Mouse (Mus musculus) testis, adult 2 months (tissue): Measurements from ENCODE around the gene Tns3. TPM values are rescaled to one million over a fixed set of nuclear protein-coding genes. Genes with fewer than 3 reads are reported as not detected.

Experiments used
- H3K27ac ChIP-seq: fragments of 200-500 bp; 2 replicates; pipeline ENCODE4 v1.5.1; 2012; ENCODE audit warnings: low read depth, low read length; ENCODE audit not compliant: control insufficient read depth, insufficient read depth
- H3K27me3 ChIP-seq: fragments of 200-500 bp; 2 replicates; pipeline ENCODE4 v1.6.1; 2012; ENCODE audit warnings: mild to moderate bottlenecking, low read length, moderate library complexity; ENCODE audit not compliant: control insufficient read depth, insufficient read depth
- H3K36me3 ChIP-seq: fragments of 200-500 bp; 2 replicates; pipeline ENCODE4 v1.6.1; 2012; ENCODE audit warnings: mild to moderate bottlenecking, low read length; ENCODE audit not compliant: control insufficient read depth, insufficient read depth
- H3K4me1 ChIP-seq: fragments of 200-500 bp; 2 replicates; pipeline ENCODE4 v1.6.1; 2012; ENCODE audit warnings: low read length; ENCODE audit not compliant: control insufficient read depth, insufficient read depth
- H3K4me3 ChIP-seq: fragments of 200-500 bp; 2 replicates; pipeline ENCODE4 v1.5.1; 2012; ENCODE audit warnings: low read depth, mild to moderate bottlenecking, low read length, moderate library complexity, mixed read lengths; ENCODE audit not compliant: control insufficient read depth
- CTCF ChIP-seq: fragments of 200-500 bp; IDR thresholded peaks from 2 replicates; pipeline ENCODE4 v1.5.1; 2012; ENCODE audit warnings: low read depth, mild to moderate bottlenecking, inconsistent platforms, low read length, moderate library complexity; ENCODE audit not compliant: control insufficient read depth, insufficient read depth, insufficient replicate concordance
- POLR2A ChIP-seq: fragments of 200-500 bp; IDR thresholded peaks from 2 replicates; pipeline ENCODE4 v1.6.1; 2012; ENCODE audit warnings: low read depth, mild to moderate bottlenecking, inconsistent platforms, low read length, moderate library complexity; ENCODE audit not compliant: control insufficient read depth
- polyA plus RNA-seq: library from polyadenylated mRNA; depleted of rRNA; stranded (reverse); fragments of >200 nt; gene quantifications from 2 replicates; pipeline ENCODE4 v1.2.3, GENCODE M21; 2012

The Tns3 gene
- polyA plus RNA-seq, 1 experiment = 6.6 TPM

GRCm38 (mm10) chr11:8440221-8440620, 224.1 kb downstream of the Tns3 start:
- H3K4me3 ChIP-seq = no peak overlapping the region
- no peak overlapping the region for H3K27ac ChIP-seq
- TF ChIP-seq POLR2A (no peak), CTCF (no peak)
- H3K4me1 ChIP-seq = no peaks in the 10 kb centered on the region; the same call in 1 of the 2 replicates
- H3K36me3 ChIP-seq = no peaks in the 10 kb centered on the region
- H3K27me3 ChIP-seq = no peaks in the 10 kb centered on the region

DNA sequence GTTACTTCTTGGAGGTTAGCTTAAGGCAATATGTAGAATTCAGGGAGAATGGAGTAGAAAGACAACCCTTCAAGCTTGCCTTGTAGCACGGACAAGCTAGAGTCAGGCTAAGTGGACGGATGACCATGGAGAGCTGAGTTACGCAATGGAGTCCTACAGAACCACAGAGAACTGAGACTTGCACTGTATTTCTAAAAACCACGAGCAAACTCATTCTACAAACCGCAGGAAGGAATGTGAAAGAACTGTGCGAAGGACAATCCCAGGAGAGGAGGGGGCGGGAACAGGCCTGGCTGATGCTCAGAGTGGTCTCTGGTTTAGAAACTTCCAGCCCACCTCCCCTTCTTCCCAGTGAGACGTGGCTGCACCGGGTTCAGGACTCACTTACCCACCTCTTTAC, 225.3 kb downstream of the Tns3 start:
- Histone ChIP-seq H3K4me3 (no peak overlapping the region), H3K36me3 (no peaks in the 10 kb centered on the region), H3K27ac (no peak overlapping the region), H3K4me1 (no peaks in the 10 kb centered on the region; the same call in 1 of the 2 replicates), H3K27me3 (no peaks in the 10 kb centered on the region)
- TF ChIP-seq POLR2A (no peak), CTCF (no peak)

DNA sequence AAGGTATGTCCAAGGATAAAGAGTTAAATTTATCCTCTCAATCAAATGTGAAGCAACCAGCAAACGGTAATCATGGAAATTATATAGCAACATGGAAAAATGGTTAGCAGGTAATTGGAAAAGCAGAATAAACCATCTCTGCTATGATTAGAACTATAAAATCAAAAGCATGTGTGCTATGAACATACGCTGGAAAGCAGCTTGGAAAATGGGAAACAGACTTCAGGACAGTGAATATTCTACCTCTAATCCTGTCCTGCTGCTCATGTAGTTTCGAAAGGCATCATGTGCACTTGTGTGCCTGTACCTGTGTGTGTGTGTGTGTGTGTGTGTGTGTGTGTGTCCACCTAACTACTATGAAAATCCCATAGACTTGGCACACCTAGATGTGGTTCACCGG, 226.1 kb downstream of the Tns3 start:
- H3K4me1 ChIP-seq = no peaks in the 10 kb centered on the region; the same call in 1 of the 2 replicates
- H3K36me3 ChIP-seq = no peaks in the 10 kb centered on the region

DNA sequence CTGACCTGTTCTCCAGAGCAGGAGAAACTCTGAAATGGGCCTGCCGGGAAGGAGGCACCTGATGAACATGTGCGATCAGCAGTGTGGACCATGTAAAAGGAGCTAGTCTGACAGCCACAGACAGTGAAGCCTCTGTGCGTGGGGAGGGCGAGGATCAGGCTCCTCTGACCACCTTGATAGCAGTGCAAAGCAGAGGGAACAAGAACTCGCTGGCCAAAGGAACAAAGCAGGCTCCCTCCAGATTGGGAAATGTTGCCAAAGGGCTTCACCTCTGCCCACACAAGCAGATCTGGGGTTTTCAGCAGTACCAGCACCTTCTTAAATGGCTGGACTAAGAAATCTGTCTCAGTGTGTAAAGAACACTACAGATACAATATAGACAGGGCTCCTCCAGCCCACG, 229.2 kb downstream of the Tns3 start:
- no peaks in the 10 kb centered on the region for H3K36me3 ChIP-seq
- no peak overlapping the region for H3K4me3 ChIP-seq
- H3K27ac ChIP-seq = no peak overlapping the region
- TF ChIP-seq CTCF = no peak
- no peak for TF ChIP-seq POLR2A
- no peaks in the 10 kb centered on the region for H3K27me3 ChIP-seq
- H3K4me1 ChIP-seq = no peaks in the 10 kb centered on the region; the same call in 1 of the 2 replicates

More for the DNA sequence above, 226.1 kb downstream of the Tns3 start:
- H3K27me3 ChIP-seq = no peaks in the 10 kb centered on the region
- no peak for TF ChIP-seq CTCF
- TF ChIP-seq POLR2A = no peak
- no peak overlapping the region for H3K27ac ChIP-seq
- no peak overlapping the region for H3K4me3 ChIP-seq

DNA sequence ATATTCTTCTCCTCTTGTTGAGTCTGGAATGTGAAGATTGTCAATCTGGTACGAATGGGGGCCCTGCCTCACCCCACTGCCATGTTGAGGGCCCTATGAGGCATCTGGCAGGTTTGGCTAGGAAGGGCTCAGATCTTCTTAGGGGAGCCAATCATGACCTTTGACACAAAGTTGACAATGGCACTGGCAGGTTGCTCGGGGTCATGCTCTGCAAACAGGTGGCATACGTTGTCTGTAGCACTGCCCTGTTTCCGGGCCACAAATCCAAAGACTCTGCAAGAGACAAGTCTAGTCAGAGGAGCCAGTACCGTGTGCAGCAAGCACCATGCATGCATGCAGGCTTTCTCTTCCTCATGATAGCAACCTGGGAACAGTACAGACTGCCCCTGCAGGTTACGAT, 230.0 kb downstream of the Tns3 start:
- Histone ChIP-seq H3K4me1 (no peaks in the 10 kb centered on the region; the same call in 1 of the 2 replicates), H3K36me3 (no peaks in the 10 kb centered on the region), H3K27ac (no peak overlapping the region), H3K4me3 (no peak overlapping the region), H3K27me3 (no peaks in the 10 kb centered on the region)
- TF ChIP-seq CTCF (no peak), POLR2A (no peak)

DNA sequence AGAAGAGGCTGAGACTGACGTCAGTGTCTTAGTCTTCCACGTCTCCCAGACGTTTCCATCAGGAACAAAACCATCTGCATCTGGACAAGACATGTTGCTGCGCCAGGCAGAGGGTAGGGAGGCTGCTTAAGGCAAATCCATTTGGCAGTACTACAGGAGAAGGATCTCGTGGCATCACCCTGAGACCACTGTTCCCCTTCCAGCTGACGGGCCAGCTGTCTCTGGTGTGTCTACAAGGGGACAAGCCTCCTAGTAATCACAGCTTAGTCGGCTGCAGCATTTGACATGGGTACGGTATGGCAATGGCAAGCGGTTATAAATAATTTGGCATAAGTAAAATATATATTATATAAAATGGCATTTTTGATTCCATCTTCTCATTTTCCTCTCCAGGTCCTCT, 230.9 kb downstream of the Tns3 start:
- Histone ChIP-seq H3K4me3 (no peak overlapping the region), H3K27ac (no peak overlapping the region), H3K4me1 (no peaks in the 10 kb centered on the region), H3K27me3 (no peaks in the 10 kb centered on the region), H3K36me3 (no peaks in the 10 kb centered on the region)
- TF ChIP-seq POLR2A = no peak
- TF ChIP-seq CTCF = no peak

- no peaks in the 10 kb centered on the region for H3K4me1 ChIP-seq
- H3K27ac ChIP-seq = no peak overlapping the region
- no peaks in the 10 kb centered on the region for H3K27me3 ChIP-seq
- H3K4me3 ChIP-seq = no peak overlapping the region
- H3K36me3 ChIP-seq = no peaks in the 10 kb centered on the region
- no peak for TF ChIP-seq POLR2A
- TF ChIP-seq CTCF = no peak
Measured at GRCm38 (mm10) chr11:8432941-8433340, 231.4 kb downstream of the Tns3 start.

DNA sequence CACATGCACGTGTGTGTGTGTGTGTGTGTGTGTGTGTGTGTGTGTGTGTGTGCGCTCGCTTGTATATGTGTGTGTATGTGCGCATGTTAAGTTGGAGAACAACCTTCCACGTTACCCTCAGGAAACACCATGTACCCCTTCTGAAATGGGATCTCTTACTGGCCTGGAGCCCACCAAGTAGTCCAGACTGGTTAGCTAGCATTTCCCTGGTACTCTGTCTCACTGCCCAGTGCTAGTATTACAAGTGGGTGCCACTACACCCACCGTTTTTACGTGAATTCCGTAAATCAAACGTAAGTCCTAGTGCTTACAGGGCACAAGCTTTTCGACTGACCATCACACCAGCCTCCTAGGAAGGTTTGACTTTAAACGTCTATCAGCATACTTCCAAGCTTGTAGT, 236.7 kb downstream of the Tns3 start:
- Histone ChIP-seq H3K4me3 (no peak overlapping the region), H3K4me1 (no peaks in the 10 kb centered on the region), H3K36me3 (no peaks in the 10 kb centered on the region), H3K27me3 (no peaks in the 10 kb centered on the region), H3K27ac (no peak overlapping the region)
- TF ChIP-seq CTCF = no peak
- no peak for TF ChIP-seq POLR2A
